Mouse (Mus musculus) liver, embryonic 15.5 days (tissue): ENCODE data around the gene Setd1b. TPM values are rescaled to one million over a fixed set of nuclear protein-coding genes. Genes with fewer than 3 reads are reported as not detected.

ENCODE experiments used
- ATAC-seq: fragments of 200-750 bp; cut with Nextera tagmentation; 2 replicates; pipeline ENCODE4 v1.8.0; 2017; ENCODE audit warnings: moderate number of reproducible peaks, mild to moderate bottlenecking, moderate library complexity; ENCODE audit not compliant: insufficient read depth
- H3K27ac ChIP-seq: fragments of 300-500 bp; sonication (generic); replicated peaks from 2 replicates; pipeline ENCODE4 v1.5.1; 2015; ENCODE audit warnings: mild to moderate bottlenecking, inconsistent platforms
- H3K27me3 ChIP-seq: fragments of 300-500 bp; sonication (generic); 2 replicates; pipeline ENCODE4 v1.6.1; 2015; ENCODE audit warnings: mild to moderate bottlenecking, inconsistent platforms
- H3K36me3 ChIP-seq: fragments of 300-500 bp; sonication (generic); replicated peaks from 2 replicates; pipeline ENCODE4 v1.6.1; 2015; ENCODE audit warnings: moderate library complexity, mild to moderate bottlenecking, inconsistent platforms
- H3K4me1 ChIP-seq: fragments of 300-500 bp; sonication (generic); replicated peaks from 2 replicates; pipeline ENCODE4 v1.6.1; 2015; ENCODE audit warnings: inconsistent platforms
- H3K4me2 ChIP-seq: fragments of 300-500 bp; sonication (generic); 2 replicates; pipeline ENCODE4 v1.6.1; 2015; ENCODE audit warnings: moderate library complexity, mild to moderate bottlenecking, inconsistent platforms
- H3K4me3 ChIP-seq: fragments of 300-500 bp; sonication (generic); replicated peaks from 2 replicates; pipeline ENCODE4 v1.5.1; 2015; ENCODE audit warnings: mild to moderate bottlenecking, inconsistent platforms
- H3K9ac ChIP-seq: fragments of 300-500 bp; sonication (generic); 2 replicates; pipeline ENCODE4 v1.6.1; 2015; ENCODE audit warnings: moderate library complexity, mild to moderate bottlenecking, inconsistent platforms
- H3K9me3 ChIP-seq: fragments of 300-500 bp; sonication (generic); replicated peaks from 2 replicates; pipeline ENCODE4 v1.6.1; 2016; ENCODE audit warnings: inconsistent platforms
- WGBS: fragments of 180-500 bp; shearing (Covaris S2); methylation state at CpG from one replicate; pipeline ENCODE4 v1.1.7; 2015; ENCODE audit warnings: mixed read lengths; ENCODE audit not compliant: insufficient replicate concordance; 5-methylcytosine and 5-hydroxymethylcytosine counted together
- polyA plus RNA-seq: library from polyadenylated mRNA; unstranded; fragments of >200 nt; fragmentation: Nextera tagmentation; extraction: Ambion mirVana; gene quantifications from 2 replicates; pipeline ENCODE4 v1.2.1, GENCODE M21; 2015

Setd1b gene
- polyA plus RNA-seq, 1 experiment from 2014 or later: 3.9 TPM

GRCm38 (mm10) chr5:123169284-123169683 is 27.3 kb downstream of the Setd1b start, which contains the start of gene Psmd9:
Gene Psmd9 (plus strand): TSS chr5:123169413.
- Histone ChIP-seq H3K4me1 (peaks cover 40% of the 10 kb centered on the region), H3K4me2 (no peak within 1 kb of the TSS), H3K9ac (no peak within 1 kb of the TSS), H3K9me3 (no peaks in the 10 kb centered on the region), H3K4me3 (no peak within 1 kb of the TSS), H3K36me3 (peaks cover 27% of the 10 kb centered on the region), H3K27ac (peak within 1 kb of the TSS; percentile 22; the same call in 1 of the 2 replicates), H3K27me3 (no peaks in the 10 kb centered on the region)
- ATAC-seq: no peak
- WGBS: 73% methylated on average over 5 of the region's 5 CpGs

- no peak overlapping the region for H3K4me2 ChIP-seq
- no peak overlapping the region for H3K9ac ChIP-seq
- H3K27me3 ChIP-seq: no peaks in the 10 kb centered on the region
- no peak overlapping the region for H3K27ac ChIP-seq
- no peak overlapping the region for H3K4me3 ChIP-seq
- 83% methylated on average over 9 of the region's 9 CpGs for WGBS
- peaks cover 40% of the 10 kb centered on the region for H3K4me1 ChIP-seq
- no peaks in the 10 kb centered on the region for H3K9me3 ChIP-seq
- no peak for ATAC-seq
- H3K36me3 ChIP-seq: peaks cover 21% of the 10 kb centered on the region
Observed at GRCm38 (mm10) chr5:123170365-123170764, 28.4 kb downstream of the Setd1b start.

- 21% methylated on average over 22 of the region's 22 CpGs for WGBS
- Histone ChIP-seq H3K4me3 (peak overlapping the region; percentile 41), H3K27ac (peak overlapping the region; percentile 58)
Observed at GRCm38 (mm10) chr5:123171646-123172350, 29.8 kb downstream of the Setd1b start.

GRCm38 (mm10) chr5:123178792-123179191 is 36.8 kb downstream of the Setd1b start:
- no peaks in the 10 kb centered on the region for H3K9me3 ChIP-seq
- 0 out of 2 replicates have a peak, but pooled peaks cover 4% of the 10 kb centered on the region for H3K36me3 ChIP-seq
- no peak for ATAC-seq
- WGBS: 71% methylated on average over 5 of the region's 5 CpGs
- H3K4me3 ChIP-seq: no peak overlapping the region
- H3K4me2 ChIP-seq: no peak overlapping the region
- no peak overlapping the region for H3K27ac ChIP-seq
- no peak overlapping the region for H3K9ac ChIP-seq
- peaks cover 25% of the 10 kb centered on the region; the same call in 1 of the 2 replicates for H3K27me3 ChIP-seq
- peaks cover 23% of the 10 kb centered on the region for H3K4me1 ChIP-seq

More at GRCm38 (mm10) chr5:123171646-123172350, 29.8 kb downstream of the Setd1b start:
- ATAC-seq: peak; percentile 89
- peak overlapping the region; percentile 23; the same call in 1 of the 2 replicates for H3K9ac ChIP-seq
- H3K9me3 ChIP-seq: no peaks in the 10 kb centered on the region
- peak overlapping the region; percentile 68 for H3K4me2 ChIP-seq
- H3K27me3 ChIP-seq: no peaks in the 10 kb centered on the region
- peaks cover 7% of the 10 kb centered on the region for H3K36me3 ChIP-seq
- H3K4me1 ChIP-seq: peaks cover 34% of the 10 kb centered on the region

- no peak overlapping the region for H3K27ac ChIP-seq
Observed at GRCm38 (mm10) chr5:123180390-123180789, 38.4 kb downstream of the Setd1b start.

GRCm38 (mm10) chr5:123181536-123181935 is 39.5 kb downstream of the Setd1b start:
- WGBS: 69% methylated on average over 6 of the region's 6 CpGs
- H3K27me3 ChIP-seq: peaks cover 40% of the 10 kb centered on the region; the same call in 1 of the 2 replicates
- peaks cover 33% of the 10 kb centered on the region for H3K4me1 ChIP-seq
- peak overlapping the region; percentile 38 for H3K4me2 ChIP-seq
- H3K9me3 ChIP-seq: no peaks in the 10 kb centered on the region
- ATAC-seq: peak; percentile 70
- H3K36me3 ChIP-seq: 0 out of 2 replicates have a peak, but pooled peaks cover 4% of the 10 kb centered on the region
- H3K9ac ChIP-seq: no peak overlapping the region
- H3K4me3 ChIP-seq: peak overlapping the region; percentile 18; the same call in 1 of the 2 replicates
- peak overlapping the region; percentile 66 for H3K27ac ChIP-seq

More at GRCm38 (mm10) chr5:123180390-123180789, 38.4 kb downstream of the Setd1b start:
- Histone ChIP-seq H3K9me3 (no peaks in the 10 kb centered on the region), H3K27me3 (peaks cover 33% of the 10 kb centered on the region; the same call in 1 of the 2 replicates), H3K9ac (no peak overlapping the region), H3K36me3 (0 out of 2 replicates have a peak, but pooled peaks cover 4% of the 10 kb centered on the region), H3K4me1 (peaks cover 27% of the 10 kb centered on the region), H3K4me2 (peak overlapping the region; percentile 38), H3K4me3 (no peak overlapping the region)
- ATAC-seq: no peak
- WGBS: 78% methylated on average over 15 of the region's 15 CpGs

GRCm38 (mm10) chr5:123182651-123183050 is 40.7 kb downstream of the Setd1b start, which contains the start of gene Hpd:
Gene Hpd (minus strand): TSS chr5:123182727.
- Histone ChIP-seq H3K9me3 (no peaks in the 10 kb centered on the region), H3K9ac (no peak within 1 kb of the TSS), H3K4me2 (peak within 1 kb of the TSS; percentile 16; the same call in 1 of the 2 replicates), H3K4me3 (no peak within 1 kb of the TSS), H3K27ac (peak within 1 kb of the TSS; percentile 42), H3K36me3 (no peaks in the 10 kb centered on the region), H3K27me3 (peaks cover 32% of the 10 kb centered on the region; the same call in 1 of the 2 replicates), H3K4me1 (peaks cover 27% of the 10 kb centered on the region)
- peak; percentile 21; the same call in 1 of the 2 replicates for ATAC-seq
- WGBS: 61% methylated on average over 10 of the region's 10 CpGs

- H3K4me1 ChIP-seq: peaks cover 17% of the 10 kb centered on the region
- H3K27me3 ChIP-seq: peaks cover 25% of the 10 kb centered on the region; the same call in 1 of the 2 replicates
- no peak for ATAC-seq
- no peaks in the 10 kb centered on the region for H3K9me3 ChIP-seq
- no peak overlapping the region for H3K27ac ChIP-seq
- 69% methylated on average over 6 of the region's 6 CpGs for whole genome bisulfite sequencing
- H3K36me3 ChIP-seq: no peaks in the 10 kb centered on the region
- H3K4me2 ChIP-seq: no peak overlapping the region
- H3K9ac ChIP-seq: no peak overlapping the region
- no peak overlapping the region for H3K4me3 ChIP-seq
Observed at GRCm38 (mm10) chr5:123185966-123186365, 44.0 kb downstream of the Setd1b start.

- 80% methylated on average over 3 of the region's 3 CpGs for WGBS
- H3K4me1 ChIP-seq: peaks cover 30% of the 10 kb centered on the region
Observed at GRCm38 (mm10) chr5:123187306-123187705, 45.3 kb downstream of the Setd1b start.

GRCm38 (mm10) chr5:123190912-123191311 is 48.9 kb downstream of the Setd1b start:
- 71% methylated on average over 3 of the region's 3 CpGs for WGBS
- Histone ChIP-seq H3K27me3 (peaks cover 6% of the 10 kb centered on the region; the same call in 1 of the 2 replicates), H3K4me3 (no peak overlapping the region), H3K4me2 (no peak overlapping the region), H3K27ac (peak overlapping the region; percentile 95), H3K36me3 (no peaks in the 10 kb centered on the region), H3K9ac (no peak overlapping the region), H3K4me1 (peaks cover 54% of the 10 kb centered on the region), H3K9me3 (no peaks in the 10 kb centered on the region)
- no peak for ATAC-seq

More at GRCm38 (mm10) chr5:123187306-123187705, 45.3 kb downstream of the Setd1b start:
- Histone ChIP-seq H3K9ac (no peak overlapping the region), H3K27ac (no peak overlapping the region), H3K4me3 (no peak overlapping the region), H3K4me2 (no peak overlapping the region), H3K27me3 (peaks cover 24% of the 10 kb centered on the region; the same call in 1 of the 2 replicates), H3K9me3 (no peaks in the 10 kb centered on the region), H3K36me3 (no peaks in the 10 kb centered on the region)
- no peak for ATAC-seq

GRCm38 (mm10) chr5:123191427-123191826 is 49.4 kb downstream of the Setd1b start:
- peaks cover 56% of the 10 kb centered on the region for H3K4me1 ChIP-seq
- no peak overlapping the region for H3K4me2 ChIP-seq
- no peak for ATAC-seq
- H3K9me3 ChIP-seq: no peaks in the 10 kb centered on the region
- 0 out of 2 replicates have a peak, but pooled peaks cover under 1% of the 10 kb centered on the region for H3K27me3 ChIP-seq
- WGBS: 42% methylated on average over 6 of the region's 6 CpGs
- no peaks in the 10 kb centered on the region for H3K36me3 ChIP-seq
- no peak overlapping the region for H3K4me3 ChIP-seq
- peak overlapping the region; percentile 95 for H3K27ac ChIP-seq
- no peak overlapping the region for H3K9ac ChIP-seq
